Mouse (Mus musculus) liver, embryonic 14.5 days (tissue): ENCODE measurements around the gene Prokr2.

Experiments used
- CTCF ChIP-seq: IDR thresholded peaks from 2 replicates; pipeline ENCODE4 v1.5.1; 2016; ENCODE audit warnings: antibody characterized with exemption, low read depth, control low read depth
- EP300 ChIP-seq: IDR thresholded peaks from 2 replicates; pipeline ENCODE4 v1.6.1; 2016; ENCODE audit warnings: antibody characterized with exemption, low read depth

DNA sequence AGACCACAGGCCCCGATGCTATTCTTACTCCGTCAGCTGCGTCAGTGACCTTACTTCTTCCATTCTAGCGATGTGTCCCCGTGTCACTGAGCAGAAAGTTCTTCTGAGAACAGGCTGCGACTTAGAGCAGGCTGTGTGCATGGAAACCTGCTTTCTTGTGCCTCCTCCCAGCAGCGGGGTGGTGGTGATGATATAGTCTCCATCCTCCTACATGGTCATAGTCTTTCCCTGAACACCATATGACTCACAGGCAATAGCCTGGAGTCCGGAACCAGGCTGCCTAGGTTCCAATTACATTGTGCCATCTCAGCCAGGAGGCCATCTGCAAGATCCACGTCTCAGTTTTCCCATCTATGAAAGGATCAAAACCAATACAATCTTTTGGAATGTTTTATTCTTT, 37.6 kb upstream of the Prokr2 start:
- no peak for TF ChIP-seq CTCF
- TF ChIP-seq EP300: no peak
